Mouse (Mus musculus) testis, adult 2 months (tissue): ENCODE measurements at regions not wholly inside any gene's neighbourhood (a gene's known extent, or its start where the extent isn't known, plus 50 kb on each side); places are given as distances from the start of the nearest gene placed in this dataset.

Experiments used
- CTCF ChIP-seq: fragments of 200-500 bp; IDR thresholded peaks from 2 replicates; pipeline ENCODE4 v1.5.1; 2012; ENCODE audit warnings: low read depth, mild to moderate bottlenecking, inconsistent platforms, low read length, moderate library complexity; ENCODE audit not compliant: control insufficient read depth, insufficient read depth, insufficient replicate concordance
- POLR2A ChIP-seq: fragments of 200-500 bp; IDR thresholded peaks from 2 replicates; pipeline ENCODE4 v1.6.1; 2012; ENCODE audit warnings: low read depth, mild to moderate bottlenecking, inconsistent platforms, low read length, moderate library complexity; ENCODE audit not compliant: control insufficient read depth

GRCm38 (mm10) chr9:61111206-61111605 lies 261.0 kb upstream of the Tle3 start:
- no peak for TF ChIP-seq POLR2A
- TF ChIP-seq CTCF: no peak
